Mouse (Mus musculus) lung, postnatal 0 days (tissue): ENCODE data around the gene Enpp1. TPM values are rescaled to one million over a fixed set of nuclear protein-coding genes. Genes with fewer than 3 reads are reported as not detected.

Experiments
- ATAC-seq: fragments of 200-750 bp; cut with Nextera tagmentation; 2 replicates; pipeline ENCODE4 v1.8.0; 2017; ENCODE audit warnings: moderate library complexity
- DNase-seq: peaks from one replicate; pipeline ENCODE4 v3.0.0-alpha.2; 2016; ENCODE audit warnings: low spot score
- H3K27ac ChIP-seq: fragments of 300-500 bp; sonication (generic); 2 replicates; pipeline ENCODE4 v1.5.1; 2014; ENCODE audit warnings: antibody characterized with exemption, mild to moderate bottlenecking, low read length, mixed read lengths
- H3K27me3 ChIP-seq: fragments of 300-500 bp; sonication (generic); replicated peaks from 2 replicates; pipeline ENCODE4 v1.6.1; 2014; ENCODE audit warnings: low read length, mixed read lengths; ENCODE audit not compliant: insufficient read depth
- H3K36me3 ChIP-seq: fragments of 300-500 bp; sonication (generic); 2 replicates; pipeline ENCODE4 v1.6.1; 2014; ENCODE audit warnings: low read length, mixed read lengths; ENCODE audit not compliant: insufficient read depth
- H3K4me1 ChIP-seq: fragments of 300-500 bp; sonication (generic); 2 replicates; pipeline ENCODE4 v1.6.1; 2014; ENCODE audit warnings: antibody characterized with exemption, low read depth, low read length, mixed read lengths; ENCODE audit not compliant: insufficient read depth
- H3K4me2 ChIP-seq: fragments of 300-500 bp; sonication (generic); replicated peaks from 2 replicates; pipeline ENCODE4 v1.6.1; 2014; ENCODE audit warnings: low read depth, mild to moderate bottlenecking, low read length, moderate library complexity, mixed read lengths
- H3K4me3 ChIP-seq: fragments of 300-500 bp; sonication (generic); 2 replicates; pipeline ENCODE4 v1.5.1; 2014; ENCODE audit warnings: low read depth, low read length
- H3K9ac ChIP-seq: fragments of 300-500 bp; sonication (generic); replicated peaks from 2 replicates; pipeline ENCODE4 v1.6.1; 2014; ENCODE audit warnings: low read depth, mild to moderate bottlenecking
- H3K9me3 ChIP-seq: fragments of 300-500 bp; sonication (generic); 2 replicates; pipeline ENCODE4 v1.6.1; 2016; ENCODE audit warnings: low read length, mixed read lengths
- CTCF ChIP-seq: IDR thresholded peaks from 2 replicates; pipeline ENCODE4 v1.5.1; 2016; ENCODE audit warnings: antibody characterized with exemption, mild to moderate bottlenecking
- EP300 ChIP-seq: IDR thresholded peaks from 2 replicates; pipeline ENCODE4 v1.6.1; 2016; ENCODE audit warnings: antibody characterized with exemption, mild to moderate bottlenecking, control low read depth
- WGBS: fragments of 180-500 bp; shearing (Covaris S2); extraction: QIAGEN DNeasy Blood & Tissue Kit; methylation state at CpG from one replicate; pipeline ENCODE4 v1.1.7; 2014; 5-methylcytosine and 5-hydroxymethylcytosine counted together
- polyA plus RNA-seq: library from polyadenylated mRNA; unstranded; fragments of >200 nt; fragmentation: Nextera tagmentation; extraction: Ambion mirVana; gene quantifications from 2 replicates; pipeline ENCODE4 v1.2.1, GENCODE M21; 2015

Enpp1 gene
- polyA plus RNA-seq, 1 experiment from 2014 or later: 2.9 TPM

GRCm38 (mm10) chr10:24698131-24698775 lies 13.7 kb downstream of the Enpp1 start:
- Histone ChIP-seq H3K36me3 (no peaks in the 10 kb centered on the region), H3K4me1 (no peaks in the 10 kb centered on the region), H3K9ac (no peak overlapping the region), H3K27me3 (no peaks in the 10 kb centered on the region), H3K4me3 (no peak overlapping the region), H3K27ac (no peak overlapping the region), H3K9me3 (no peaks in the 10 kb centered on the region), H3K4me2 (no peak overlapping the region)
- ATAC-seq (no peak), DNase-seq (no peak)
- WGBS: 57% methylated on average over 6 of the region's 6 CpGs
- TF ChIP-seq EP300 (no peak), CTCF (no peak)

- no peak for TF ChIP-seq CTCF
- TF ChIP-seq EP300: no peak
- H3K9me3 ChIP-seq: no peaks in the 10 kb centered on the region
- no peaks in the 10 kb centered on the region for H3K36me3 ChIP-seq
- no peak overlapping the region for H3K9ac ChIP-seq
- H3K4me1 ChIP-seq: no peaks in the 10 kb centered on the region
- no peak overlapping the region for H3K27ac ChIP-seq
- no peak overlapping the region for H3K4me2 ChIP-seq
- no peak overlapping the region for H3K4me3 ChIP-seq
- 71% methylated on average over 3 of the region's 3 CpGs for WGBS
- no peaks in the 10 kb centered on the region for H3K27me3 ChIP-seq
- no peak for ATAC-seq
- DNase-seq: no peak
Measured at GRCm38 (mm10) chr10:24696761-24697160, 15.2 kb downstream of the Enpp1 start.

GRCm38 (mm10) chr10:24695786-24696185 lies 16.2 kb downstream of the Enpp1 start:
- no peak for ATAC-seq
- Histone ChIP-seq H3K9me3 (no peaks in the 10 kb centered on the region), H3K4me3 (no peak overlapping the region), H3K27me3 (no peaks in the 10 kb centered on the region), H3K4me2 (no peak overlapping the region), H3K36me3 (no peaks in the 10 kb centered on the region), H3K9ac (no peak overlapping the region), H3K4me1 (no peaks in the 10 kb centered on the region), H3K27ac (no peak overlapping the region)
- no peak for DNase-seq
- WGBS: 63% methylated on average over 5 of the region's 5 CpGs
- no peak for TF ChIP-seq EP300

- ATAC-seq: no peak
- no peak for TF ChIP-seq EP300
- no peak for TF ChIP-seq CTCF
- WGBS: 78% methylated on average over 7 of the region's 7 CpGs
- Histone ChIP-seq H3K4me3 (no peak overlapping the region), H3K9me3 (no peaks in the 10 kb centered on the region), H3K4me1 (no peaks in the 10 kb centered on the region), H3K4me2 (no peak overlapping the region), H3K36me3 (no peaks in the 10 kb centered on the region), H3K27me3 (no peaks in the 10 kb centered on the region), H3K27ac (no peak overlapping the region), H3K9ac (no peak overlapping the region)
- DNase-seq: no peak
Measured at GRCm38 (mm10) chr10:24682518-24683104, 29.3 kb downstream of the Enpp1 start.

GRCm38 (mm10) chr10:24677681-24678080 lies 34.3 kb downstream of the Enpp1 start:
- Histone ChIP-seq H3K4me2 (no peak overlapping the region), H3K4me3 (no peak overlapping the region), H3K9ac (no peak overlapping the region), H3K27me3 (no peaks in the 10 kb centered on the region), H3K9me3 (no peaks in the 10 kb centered on the region), H3K36me3 (no peaks in the 10 kb centered on the region), H3K27ac (no peak overlapping the region), H3K4me1 (no peaks in the 10 kb centered on the region)
- ATAC-seq: no peak
- DNase-seq: no peak
- TF ChIP-seq EP300 (no peak), CTCF (no peak)
- 88% methylated on average over 18 of the region's 18 CpGs for WGBS

GRCm38 (mm10) chr10:24674261-24674660 lies 37.7 kb downstream of the Enpp1 start:
- no peak overlapping the region for H3K4me2 ChIP-seq
- no peak for DNase-seq
- no peaks in the 10 kb centered on the region for H3K4me1 ChIP-seq
- ATAC-seq: no peak
- no peak overlapping the region for H3K9ac ChIP-seq
- WGBS: 77% methylated on average over 6 of the region's 6 CpGs
- no peak overlapping the region for H3K27ac ChIP-seq
- H3K36me3 ChIP-seq: no peaks in the 10 kb centered on the region
- H3K9me3 ChIP-seq: no peaks in the 10 kb centered on the region
- no peaks in the 10 kb centered on the region for H3K27me3 ChIP-seq
- TF ChIP-seq CTCF (no peak), EP300 (no peak)
- H3K4me3 ChIP-seq: no peak overlapping the region
